In the genomic region with DNA sequence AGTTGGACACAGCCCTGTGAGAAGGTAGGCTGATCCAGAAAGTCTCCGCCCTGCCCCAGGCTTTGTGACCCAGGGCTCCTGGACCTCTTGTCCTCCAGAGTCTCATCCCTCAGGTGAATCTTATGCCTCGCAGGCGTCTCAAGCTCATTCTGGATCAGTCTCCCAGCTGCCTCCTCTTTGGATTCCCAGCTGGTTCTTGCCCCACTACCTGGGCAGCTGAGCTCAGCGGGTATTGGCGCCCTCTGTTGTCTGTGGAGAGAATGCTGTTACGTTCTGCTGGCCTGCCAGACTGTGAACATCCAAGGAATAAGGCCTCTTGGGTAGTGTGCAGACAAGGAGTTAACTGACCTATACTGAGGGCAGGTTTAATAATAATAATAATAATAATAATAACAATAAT, we compare ENCODE assay signal across 10 mouse cellular contexts. TPM values are rescaled to one million over a fixed set of nuclear protein-coding genes. Genes with fewer than 3 reads are reported as not detected.
A peak's percentile ranks its signal among the peaks of the same experiment; 100 is the strongest.
DNase-seq lines count a peak whose midpoint lies in the region; ATAC-seq lines count a peak whose summit lies in the region.
"Had no signal": no experiment of that assay in that cellular context is flagged by ENCODE, and none has a peak within 500 bp of the region (broad histone marks: within the 10 kb centered on the region; RNA-seq: fewer than 3 reads in every experiment).

No protein-coding gene starts in this region.

- H3K4me3 ChIP-seq in kidney, embryonic 15.5 days (replicated peaks) = no peak overlapping the region
- H3K4me3 ChIP-seq: embryonic facial prominence, embryonic 12.5 days; midbrain, embryonic 12.5 days had no signal

- H3K9me3 ChIP-seq in kidney, embryonic 15.5 days (replicated peaks) = no peaks in the 10 kb centered on the region
- H3K9me3 ChIP-seq: embryonic facial prominence, embryonic 12.5 days; midbrain, embryonic 12.5 days had no signal

- no peaks in the 10 kb centered on the region for H3K36me3 ChIP-seq in kidney, embryonic 15.5 days
- H3K36me3 ChIP-seq: embryonic facial prominence, embryonic 12.5 days; midbrain, embryonic 12.5 days had no signal

- H3K9ac ChIP-seq in kidney, embryonic 15.5 days = no peak overlapping the region
- H3K9ac ChIP-seq: embryonic facial prominence, embryonic 12.5 days; midbrain, embryonic 12.5 days had no signal

- H3K4me2 ChIP-seq in kidney, embryonic 15.5 days = no peak overlapping the region
- H3K4me2 ChIP-seq: embryonic facial prominence, embryonic 12.5 days; midbrain, embryonic 12.5 days had no signal

- no peaks in the 10 kb centered on the region for H3K27me3 ChIP-seq in kidney, embryonic 15.5 days
- H3K27me3 ChIP-seq: embryonic facial prominence, embryonic 12.5 days; midbrain, embryonic 12.5 days had no signal

- ATAC-seq in CD4-positive, CD25-positive, alpha-beta regulatory T cell, adult 4 months = no peak
- ATAC-seq in kidney, embryonic 15.5 days (replicated peaks; ENCODE audit: low FRiP score) = no peak

- H3K4me1 ChIP-seq in kidney, embryonic 15.5 days = no peaks in the 10 kb centered on the region
- H3K4me1 ChIP-seq: embryonic facial prominence, embryonic 12.5 days; midbrain, embryonic 12.5 days had no signal

- DNase-seq in CD4-positive, CD25-positive, alpha-beta regulatory T cell, adult 2 months (ENCODE audit: low read depth, low spot score) = peak; percentile 24
- peak; percentile 53 for DNase-seq in kidney, adult 9 months
- peak; percentile 21 to 31 for DNase-seq in B cell, adult 2 months
- DNase-seq in kidney, postnatal 10 days = peak; percentile 47
- DNase-seq in thymus, postnatal 4 days = peak; percentile 58
- no peak for DNase-seq in gastrocnemius, adult 8-10 months (ENCODE audit: low spot score in 2 of 2)

- H3K27ac ChIP-seq in kidney, embryonic 15.5 days = no peak overlapping the region
- H3K27ac ChIP-seq: embryonic facial prominence, embryonic 12.5 days; midbrain, embryonic 12.5 days had no signal

- WGBS in kidney, embryonic 15.5 days = 63% methylated on average over 6 of the region's 6 CpGs

RNA-seq across cellular contexts. Expression of a gene that starts 17.2 kb away (rescaled TPM):
- not detected for polyA plus RNA-seq in CD4-positive, CD25-positive, alpha-beta regulatory T cell, adult 4 months (2017; shearing (Covaris generic))
- not detected in 2 replicates for polyA plus RNA-seq in kidney, embryonic 15.5 days (2015; fragmentation: Nextera tagmentation; extraction: Ambion mirVana)
- not detected for total RNA-seq in gastrocnemius, adult 8-10 months (2022)
- polyA plus RNA-seq: embryonic facial prominence, embryonic 12.5 days; midbrain, embryonic 12.5 days had no signal

RNA-seq across cellular contexts. Expression of a gene that starts 23.4 kb away (rescaled TPM):
- not detected for polyA plus RNA-seq in CD4-positive, CD25-positive, alpha-beta regulatory T cell, adult 4 months (2017; shearing (Covaris generic))
- polyA plus RNA-seq in kidney, embryonic 15.5 days (2015; fragmentation: Nextera tagmentation; extraction: Ambion mirVana) = 3.8 and 4.8 TPM in 2 replicates
- under 1 TPM; 0.07 to 0.49 (median 0.08) TPM for total RNA-seq in gastrocnemius, adult 8-10 months (2022)

RNA-seq across cellular contexts. Expression of a gene that starts 26.3 kb away (rescaled TPM):
- polyA plus RNA-seq in CD4-positive, CD25-positive, alpha-beta regulatory T cell, adult 4 months (2017; shearing (Covaris generic)) = not detected
- not detected in 2 replicates for polyA plus RNA-seq in kidney, embryonic 15.5 days (2015; fragmentation: Nextera tagmentation; extraction: Ambion mirVana)
- not detected for total RNA-seq in gastrocnemius, adult 8-10 months (2022)
- polyA plus RNA-seq: embryonic facial prominence, embryonic 12.5 days; midbrain, embryonic 12.5 days had no signal

RNA-seq across cellular contexts. Expression of a gene that starts 32.4 kb away (rescaled TPM):
- not detected for polyA plus RNA-seq in CD4-positive, CD25-positive, alpha-beta regulatory T cell, adult 4 months (2017; shearing (Covaris generic))
- polyA plus RNA-seq in kidney, embryonic 15.5 days (2015; fragmentation: Nextera tagmentation; extraction: Ambion mirVana) = not detected in 2 replicates
- not detected for total RNA-seq in gastrocnemius, adult 8-10 months (2022)
- polyA plus RNA-seq: embryonic facial prominence, embryonic 12.5 days; midbrain, embryonic 12.5 days had no signal

RNA-seq across cellular contexts. Expression of a gene that starts 43.2 kb away (rescaled TPM):
- not detected for polyA plus RNA-seq in CD4-positive, CD25-positive, alpha-beta regulatory T cell, adult 4 months (2017; shearing (Covaris generic))
- not detected in 2 replicates for polyA plus RNA-seq in kidney, embryonic 15.5 days (2015; fragmentation: Nextera tagmentation; extraction: Ambion mirVana)
- not detected for total RNA-seq in gastrocnemius, adult 8-10 months (2022)
- polyA plus RNA-seq: embryonic facial prominence, embryonic 12.5 days; midbrain, embryonic 12.5 days had no signal

Comparison
In these comparisons a context has a peak if more than half of its experiments do, and no peak if none do; other contexts are left out.
1. DNase-seq: peak in CD4-positive, CD25-positive, alpha-beta regulatory T cell, adult 2 months (single experiment), kidney, adult 9 months (single experiment), B cell, adult 2 months (2 of 2), kidney, postnatal 10 days (single experiment) and thymus, postnatal 4 days (single experiment); none in gastrocnemius, adult 8-10 months (0 of 2).